Mouse (Mus musculus) embryonic facial prominence, embryonic 11.5 days (tissue): ENCODE data around the gene Dclk1. TPM values are rescaled to one million over a fixed set of nuclear protein-coding genes. Genes with fewer than 3 reads are reported as not detected.
A peak's percentile ranks its signal among the peaks of the same experiment; 100 is the strongest.

Experiments used
- ATAC-seq: fragments of 200-750 bp; cut with Nextera tagmentation; replicated peaks from 2 replicates; pipeline ENCODE4 v1.8.0; 2017; ENCODE audit warnings: low read depth; ENCODE audit not compliant: insufficient number of reproducible peaks, low FRiP score, low TSS enrichment
- DNase-seq: peaks from one replicate; pipeline ENCODE4 v3.0.0-alpha.2; 2015; ENCODE audit warnings: low spot score
- H3K27ac ChIP-seq: fragments of 300-500 bp; sonication (generic); replicated peaks from 2 replicates; pipeline ENCODE4 v1.5.1; 2014; ENCODE audit warnings: mild to moderate bottlenecking, low read depth, low read length, control low read depth
- H3K27me3 ChIP-seq: fragments of 300-500 bp; sonication (generic); 2 replicates; pipeline ENCODE4 v1.6.1; 2014; ENCODE audit warnings: mild to moderate bottlenecking, low read length, moderate library complexity, mixed read lengths; ENCODE audit not compliant: control insufficient read depth, insufficient read depth
- H3K36me3 ChIP-seq: fragments of 300-500 bp; sonication (generic); replicated peaks from 2 replicates; pipeline ENCODE4 v1.6.1; 2014; ENCODE audit warnings: low read depth, mild to moderate bottlenecking, low read length, moderate library complexity, mixed read lengths; ENCODE audit not compliant: control insufficient read depth, insufficient read depth
- H3K4me1 ChIP-seq: fragments of 300-500 bp; sonication (generic); 2 replicates; pipeline ENCODE4 v1.6.1; 2014; ENCODE audit warnings: low read length, mixed read lengths; ENCODE audit not compliant: control insufficient read depth, insufficient read depth
- H3K4me2 ChIP-seq: fragments of 300-500 bp; sonication (generic); 2 replicates; pipeline ENCODE4 v1.6.1; 2014; ENCODE audit warnings: low read depth, mild to moderate bottlenecking, control low read depth, low read length, moderate library complexity
- H3K4me3 ChIP-seq: fragments of 300-500 bp; sonication (generic); 2 replicates; pipeline ENCODE4 v1.5.1; 2014; ENCODE audit warnings: low read depth, low read length, control low read depth
- H3K9ac ChIP-seq: fragments of 300-500 bp; sonication (generic); replicated peaks from 2 replicates; pipeline ENCODE4 v1.6.1; 2014; ENCODE audit warnings: mild to moderate bottlenecking, control low read depth, low read length
- H3K9me3 ChIP-seq: fragments of 300-500 bp; sonication (generic); replicated peaks from 2 replicates; pipeline ENCODE4 v1.6.1; 2016; ENCODE audit warnings: mild to moderate bottlenecking, low read length, inconsistent platforms, mixed read lengths; ENCODE audit not compliant: control insufficient read depth
- WGBS: fragments of 180-500 bp; shearing (Covaris S2); extraction: QIAGEN DNeasy Blood & Tissue Kit; methylation state at CpG from one replicate; pipeline ENCODE4 v1.1.7; 2014; 5-methylcytosine and 5-hydroxymethylcytosine counted together
- polyA plus RNA-seq: library from polyadenylated mRNA; unstranded; fragments of >200 nt; fragmentation: Nextera tagmentation; extraction: Ambion mirVana; gene quantifications from 2 replicates; pipeline ENCODE4 v1.2.1, GENCODE M21; 2014

The Dclk1 gene
- polyA plus RNA-seq, 1 experiment from 2014 or later, result 32.9 TPM

DNA sequence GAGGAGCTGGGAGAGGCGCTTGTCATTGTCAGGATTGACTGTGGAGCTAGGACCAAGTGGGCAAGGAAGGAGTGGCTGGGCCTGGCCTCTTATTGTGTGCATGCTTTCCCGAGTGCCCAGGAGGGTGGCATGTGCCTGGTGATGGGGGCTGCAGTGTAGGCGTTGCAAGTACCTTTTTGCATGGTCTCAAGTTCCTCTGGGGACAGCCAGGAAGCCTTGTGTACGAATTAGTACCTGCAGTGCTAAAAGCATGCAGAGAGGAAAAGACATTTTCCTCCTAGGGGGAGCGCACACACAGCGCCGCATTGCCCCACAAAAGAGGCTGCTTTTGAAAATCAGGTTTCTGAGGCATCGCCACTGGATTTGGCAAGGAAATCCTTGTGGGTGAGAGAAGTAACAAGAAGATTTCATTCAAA, 900 bp downstream of the Dclk1 start:
- no peaks in the 10 kb centered on the region for H3K9me3 ChIP-seq
- peak overlapping the region; percentile 95 for H3K4me2 ChIP-seq
- H3K36me3 ChIP-seq, result no peaks in the 10 kb centered on the region
- ATAC-seq, result peak; percentile 73
- WGBS, result 1% methylated on average over 8 of the region's 8 CpGs
- peak; percentile 32 for DNase-seq
- peak overlapping the region; percentile 76 for H3K9ac ChIP-seq
- no peaks in the 10 kb centered on the region for H3K4me1 ChIP-seq
- peak overlapping the region; percentile 67 for H3K4me3 ChIP-seq
- no peaks in the 10 kb centered on the region for H3K27me3 ChIP-seq
- H3K27ac ChIP-seq, result peak overlapping the region; percentile 66; the same call in 1 of the 2 replicates

- Histone ChIP-seq H3K27me3 (no peaks in the 10 kb centered on the region), H3K36me3 (no peaks in the 10 kb centered on the region), H3K9me3 (no peaks in the 10 kb centered on the region), H3K27ac (no peak overlapping the region), H3K4me1 (no peaks in the 10 kb centered on the region), H3K9ac (no peak overlapping the region), H3K4me2 (no peak overlapping the region), H3K4me3 (no peak overlapping the region)
- WGBS, result 62% methylated on average over 6 of the region's 6 CpGs
- ATAC-seq (no peak), DNase-seq (peak; percentile 14)
Measured at GRCm38 (mm10) chr3:55244087-55244486, 1.9 kb downstream of the Dclk1 start.

DNA sequence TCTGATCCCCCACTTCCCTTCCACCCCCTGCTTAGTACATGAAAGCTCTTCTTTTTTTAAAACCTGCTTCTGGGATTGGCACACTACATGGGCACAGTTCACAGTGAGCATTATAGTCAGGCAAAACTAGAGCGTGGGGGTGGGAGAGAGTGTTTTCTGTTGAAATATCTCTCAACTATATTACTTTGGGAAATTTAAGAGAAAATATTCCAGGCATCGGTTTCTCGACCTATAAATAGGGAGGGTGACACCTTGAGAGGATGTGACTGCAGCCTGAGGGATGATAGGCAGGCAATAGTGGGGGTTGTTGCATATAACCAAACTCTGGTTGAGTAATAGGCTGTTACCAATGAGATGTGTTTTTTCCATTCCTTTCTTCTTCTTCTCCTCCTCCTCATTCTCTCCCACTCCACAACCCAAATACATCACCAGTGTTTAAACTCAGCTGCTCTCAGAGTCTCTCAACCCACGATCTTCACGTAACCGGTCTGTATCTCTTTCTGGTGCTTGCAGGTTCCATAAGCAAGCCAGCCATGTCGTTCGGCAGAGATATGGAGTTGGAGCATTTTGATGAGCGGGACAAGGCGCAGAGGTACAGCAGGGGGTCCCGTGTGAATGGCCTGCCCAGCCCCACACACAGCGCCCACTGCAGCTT, 4.6 kb downstream of the Dclk1 start:
- Histone ChIP-seq H3K4me1 (no peaks in the 10 kb centered on the region), H3K9me3 (no peaks in the 10 kb centered on the region), H3K4me2 (no peak overlapping the region), H3K27ac (no peak overlapping the region), H3K27me3 (no peaks in the 10 kb centered on the region), H3K36me3 (no peaks in the 10 kb centered on the region), H3K4me3 (no peak overlapping the region), H3K9ac (no peak overlapping the region)
- 91% methylated on average over 12 of the region's 12 CpGs for whole genome bisulfite sequencing
- ATAC-seq (no peak), DNase-seq (no peak)

- Histone ChIP-seq H3K4me3 (no peak overlapping the region), H3K27me3 (no peaks in the 10 kb centered on the region), H3K27ac (no peak overlapping the region), H3K9me3 (no peaks in the 10 kb centered on the region), H3K9ac (no peak overlapping the region), H3K36me3 (no peaks in the 10 kb centered on the region), H3K4me2 (no peak overlapping the region), H3K4me1 (no peaks in the 10 kb centered on the region)
- no peak for DNase-seq
- 90% methylated on average over 3 of the region's 3 CpGs for WGBS
- no peak for ATAC-seq
Measured at GRCm38 (mm10) chr3:55248048-55248447, 5.9 kb downstream of the Dclk1 start.

- Histone ChIP-seq H3K9ac (no peak overlapping the region), H3K36me3 (no peaks in the 10 kb centered on the region), H3K9me3 (no peaks in the 10 kb centered on the region), H3K27me3 (no peaks in the 10 kb centered on the region), H3K4me3 (no peak overlapping the region), H3K27ac (no peak overlapping the region), H3K4me2 (no peak overlapping the region), H3K4me1 (no peaks in the 10 kb centered on the region)
- DNase-seq (no peak), ATAC-seq (no peak)
- WGBS, result 89% methylated on average over 6 of the region's 6 CpGs
Measured at GRCm38 (mm10) chr3:55248508-55248907, 6.3 kb downstream of the Dclk1 start.

DNA sequence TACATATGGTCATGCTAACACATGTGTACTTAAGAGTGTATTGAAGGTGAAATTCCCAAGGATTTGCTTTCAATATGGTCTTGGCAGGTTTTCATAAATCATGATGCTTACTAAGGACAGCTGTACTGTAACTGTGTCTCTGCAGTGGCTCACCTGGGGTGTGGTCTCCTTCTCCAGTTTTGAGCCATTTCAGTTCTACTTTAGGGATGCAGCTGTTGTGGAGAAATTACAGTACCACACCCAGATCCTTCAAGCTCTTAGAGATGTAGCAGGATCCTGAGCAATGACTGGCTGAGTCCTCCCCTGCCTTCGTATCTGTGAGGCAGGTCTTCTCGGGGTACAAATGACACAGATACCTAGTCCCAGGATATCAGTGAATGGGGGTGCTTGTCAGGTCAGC, 8.5 kb downstream of the Dclk1 start:
- Histone ChIP-seq H3K27ac (no peak overlapping the region), H3K4me2 (no peak overlapping the region), H3K27me3 (no peaks in the 10 kb centered on the region), H3K4me1 (no peaks in the 10 kb centered on the region), H3K9ac (no peak overlapping the region), H3K9me3 (no peaks in the 10 kb centered on the region), H3K4me3 (no peak overlapping the region), H3K36me3 (no peaks in the 10 kb centered on the region)
- ATAC-seq (no peak), DNase-seq (no peak)
- 93% methylated on average over 2 of the region's 2 CpGs for WGBS

GRCm38 (mm10) chr3:55260139-55260538, 18.0 kb downstream of the Dclk1 start:
- no peak for DNase-seq
- Histone ChIP-seq H3K27me3 (no peaks in the 10 kb centered on the region), H3K9ac (no peak overlapping the region), H3K4me1 (no peaks in the 10 kb centered on the region), H3K9me3 (no peaks in the 10 kb centered on the region), H3K36me3 (no peaks in the 10 kb centered on the region), H3K4me2 (no peak overlapping the region), H3K27ac (no peak overlapping the region), H3K4me3 (no peak overlapping the region)
- 83% methylated on average over 7 of the region's 7 CpGs for WGBS
- no peak for ATAC-seq

DNA sequence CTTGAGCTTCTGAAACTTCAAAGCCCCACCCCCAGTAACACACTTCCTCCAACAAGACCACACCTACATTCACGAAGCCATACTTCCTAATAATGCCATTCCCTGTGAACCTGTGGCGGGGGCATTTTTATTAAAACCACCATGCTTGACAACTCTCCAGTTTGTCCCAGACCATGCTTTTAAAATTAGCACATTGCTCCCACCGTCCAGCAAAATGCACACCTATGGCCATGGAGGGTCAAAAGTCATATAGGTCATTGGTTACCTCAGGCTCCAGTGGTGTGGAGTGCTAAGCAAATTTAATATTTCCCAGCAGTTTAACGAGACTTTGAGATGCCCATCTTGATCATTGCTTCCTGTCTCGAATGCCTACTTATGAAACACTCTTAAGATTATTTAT, 23.9 kb downstream of the Dclk1 start:
- no peak for ATAC-seq
- WGBS, result 89% methylated on average over 5 of the region's 5 CpGs
- Histone ChIP-seq H3K4me3 (no peak overlapping the region), H3K9me3 (no peaks in the 10 kb centered on the region), H3K27ac (no peak overlapping the region), H3K4me2 (no peak overlapping the region), H3K9ac (no peak overlapping the region), H3K36me3 (no peaks in the 10 kb centered on the region), H3K27me3 (no peaks in the 10 kb centered on the region), H3K4me1 (no peaks in the 10 kb centered on the region)
- DNase-seq, result no peak
